Mouse (Mus musculus): ENCODE data around the gene Acaa1b.

Acaa1b gene

GRCm38 (mm10) chr9:119156278-119157201 lies at the start of gene Acaa1b:
Gene Acaa1b (minus strand): TSS chr9:119157093.
- DNase-seq (ENCODE audit: low spot score) = no peak

GRCm38 (mm10) chr9:119206666-119207065 lies 49.8 kb upstream of the Acaa1b start:
- DNase-seq (ENCODE audit: low spot score) = no peak

GRCm38 (mm10) chr9:119205756-119206155 lies 48.9 kb upstream of the Acaa1b start:
- no peak for DNase-seq (ENCODE audit: low spot score)

- DNase-seq (ENCODE audit: low spot score) = no peak
These were observed 46.7 kb upstream of the Acaa1b start for GRCm38 (mm10) chr9:119203617-119204016.

- no peak for DNase-seq (ENCODE audit: low spot score)
These were observed 44.8 kb upstream of the Acaa1b start for GRCm38 (mm10) chr9:119201653-119202052.

- no peak for DNase-seq (ENCODE audit: low spot score)
These were observed 42.4 kb upstream of the Acaa1b start for GRCm38 (mm10) chr9:119199151-119199861.

GRCm38 (mm10) chr9:119192202-119192990 lies 35.5 kb upstream of the Acaa1b start:
- DNase-seq (ENCODE audit: low spot score) = no peak

GRCm38 (mm10) chr9:119181241-119181728 lies 24.4 kb upstream of the Acaa1b start:
- DNase-seq (ENCODE audit: low spot score) = no peak

GRCm38 (mm10) chr9:119179292-119179691 lies 22.4 kb upstream of the Acaa1b start:
- no peak for DNase-seq (ENCODE audit: low spot score)

GRCm38 (mm10) chr9:119167608-119168007 lies 10.7 kb upstream of the Acaa1b start:
- DNase-seq (ENCODE audit: low spot score) = no peak

- no peak for DNase-seq (ENCODE audit: low spot score)
These were observed 8.7 kb upstream of the Acaa1b start for GRCm38 (mm10) chr9:119165548-119165947.

GRCm38 (mm10) chr9:119164743-119165142 lies 7.8 kb upstream of the Acaa1b start:
- no peak for DNase-seq (ENCODE audit: low spot score)

GRCm38 (mm10) chr9:119160689-119161088 lies 3.8 kb upstream of the Acaa1b start:
- DNase-seq (ENCODE audit: low spot score) = no peak

GRCm38 (mm10) chr9:119158861-119159260 lies 2.0 kb upstream of the Acaa1b start, which contains the start of gene Gm47289:
Gene Gm47289 (plus strand): TSS chr9:119159161.
- DNase-seq (ENCODE audit: low spot score) = no peak

- no peak for DNase-seq (ENCODE audit: low spot score)
These were observed 1.1 kb downstream of the Acaa1b start for GRCm38 (mm10) chr9:119155826-119156225.

GRCm38 (mm10) chr9:119155416-119155815 lies 1.5 kb downstream of the Acaa1b start:
- no peak for DNase-seq (ENCODE audit: low spot score)

- DNase-seq (ENCODE audit: low spot score) = no peak
These were observed 5.1 kb downstream of the Acaa1b start for GRCm38 (mm10) chr9:119151751-119152150.

GRCm38 (mm10) chr9:119149601-119150000 lies 7.3 kb downstream of the Acaa1b start:
- no peak for DNase-seq (ENCODE audit: low spot score)

- no peak for DNase-seq (ENCODE audit: low spot score)
These were observed 10.7 kb downstream of the Acaa1b start for GRCm38 (mm10) chr9:119146098-119146770.

- no peak for DNase-seq (ENCODE audit: low spot score)
These were observed 11.3 kb downstream of the Acaa1b start for GRCm38 (mm10) chr9:119145638-119146037.

- no peak for DNase-seq (ENCODE audit: low spot score)
These were observed 11.8 kb downstream of the Acaa1b start for GRCm38 (mm10) chr9:119145137-119145536.

Data from MN1 (cell line).